Mouse (Mus musculus) stomach, embryonic 14.5 days (tissue): ENCODE results near the gene Ubac2. TPM values are rescaled to one million over a fixed set of nuclear protein-coding genes. Genes with fewer than 3 reads are reported as not detected.

ENCODE experiments used
- ATAC-seq: fragments of 200-750 bp; cut with Nextera tagmentation; 2 replicates; pipeline ENCODE4 v1.8.0; 2017; ENCODE audit warnings: low read depth, moderate TSS enrichment; ENCODE audit not compliant: insufficient number of reproducible peaks, insufficient read depth, low FRiP score
- H3K27ac ChIP-seq: fragments of 300-500 bp; sonication (generic); 2 replicates; pipeline ENCODE4 v1.5.1; 2014; ENCODE audit warnings: mild to moderate bottlenecking, low read length, moderate library complexity, mixed read lengths
- H3K27me3 ChIP-seq: fragments of 300-500 bp; sonication (generic); 2 replicates; pipeline ENCODE4 v1.6.1; 2014; ENCODE audit warnings: low read length, control low read depth, mixed read lengths; ENCODE audit not compliant: control insufficient read depth, insufficient read depth
- H3K36me3 ChIP-seq: fragments of 300-500 bp; sonication (generic); 2 replicates; pipeline ENCODE4 v1.6.1; 2014; ENCODE audit warnings: mild to moderate bottlenecking, control low read depth, low read length, moderate library complexity, mixed read lengths; ENCODE audit not compliant: control insufficient read depth, insufficient read depth
- H3K4me1 ChIP-seq: fragments of 300-500 bp; sonication (generic); 2 replicates; pipeline ENCODE4 v1.6.1; 2014; ENCODE audit warnings: low read length, control low read depth, mixed read lengths; ENCODE audit not compliant: control insufficient read depth, insufficient read depth
- H3K4me2 ChIP-seq: fragments of 300-500 bp; sonication (generic); replicated peaks from 2 replicates; pipeline ENCODE4 v1.6.1; 2014; ENCODE audit warnings: low read depth, low read length, control low read depth
- H3K4me3 ChIP-seq: fragments of 300-500 bp; sonication (generic); 2 replicates; pipeline ENCODE4 v1.5.1; 2014; ENCODE audit warnings: low read depth, low read length, control low read depth
- H3K9ac ChIP-seq: fragments of 300-500 bp; sonication (generic); replicated peaks from 2 replicates; pipeline ENCODE4 v1.6.1; 2014; ENCODE audit warnings: low read depth, mild to moderate bottlenecking, control low read depth, low read length, moderate library complexity, mixed read lengths
- H3K9me3 ChIP-seq: fragments of 300-500 bp; sonication (generic); 2 replicates; pipeline ENCODE4 v1.6.1; 2016; ENCODE audit warnings: low read depth, low read length, control low read depth; ENCODE audit not compliant: control insufficient read depth
- WGBS: fragments of 180-500 bp; shearing (Covaris S2); extraction: QIAGEN DNeasy Blood & Tissue Kit; methylation state at CpG from one replicate; pipeline ENCODE4 v1.1.7; 2014; 5-methylcytosine and 5-hydroxymethylcytosine counted together
- polyA plus RNA-seq: library from polyadenylated mRNA; unstranded; fragments of >200 nt; fragmentation: Nextera tagmentation; extraction: Ambion mirVana; gene quantifications from 2 replicates; pipeline ENCODE4 v1.2.1, GENCODE M21; 2014

The Ubac2 gene
- polyA plus RNA-seq, 1 experiment from 2014 or later = 67.7 TPM

GRCm38 (mm10) chr14:121931594-121931993 is 53.2 kb downstream of the Ubac2 start:
- Histone ChIP-seq H3K27ac (no peak overlapping the region), H3K36me3 (peaks cover 7% of the 10 kb centered on the region; the same call in 1 of the 2 replicates), H3K27me3 (no peaks in the 10 kb centered on the region), H3K4me1 (0 out of 2 replicates have a peak, but pooled peaks cover 2% of the 10 kb centered on the region), H3K4me2 (no peak overlapping the region), H3K9ac (no peak overlapping the region), H3K9me3 (no peaks in the 10 kb centered on the region), H3K4me3 (no peak overlapping the region)
- 96% methylated on average over 3 of the region's 3 CpGs for WGBS
- no peak for ATAC-seq

DNA sequence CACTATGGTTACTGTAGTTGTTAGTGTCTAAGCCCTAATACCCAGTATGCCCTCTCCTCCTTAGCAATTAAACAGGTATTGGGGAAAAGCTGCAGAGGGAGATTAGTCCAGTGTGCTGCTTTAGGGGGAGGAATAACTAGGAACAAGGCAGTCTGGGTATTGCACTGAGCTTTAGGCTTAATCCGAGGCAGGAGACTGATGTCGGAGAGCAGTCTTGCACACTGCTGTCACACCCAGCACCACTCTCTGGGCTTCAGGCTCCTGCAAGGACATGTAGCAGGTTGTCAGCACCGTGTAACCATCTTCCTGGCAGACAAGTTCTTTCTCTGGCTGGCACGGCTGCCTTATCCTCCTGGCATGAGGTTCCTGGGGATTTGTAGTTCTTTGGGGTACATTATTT is 53.8 kb downstream of the Ubac2 start:
- H3K27ac ChIP-seq = no peak overlapping the region
- ATAC-seq = no peak
- H3K4me3 ChIP-seq = no peak overlapping the region
- H3K4me2 ChIP-seq = no peak overlapping the region
- no peaks in the 10 kb centered on the region for H3K9me3 ChIP-seq
- peaks cover 7% of the 10 kb centered on the region; the same call in 1 of the 2 replicates for H3K36me3 ChIP-seq
- H3K9ac ChIP-seq = no peak overlapping the region
- 82% methylated on average over 4 of the region's 4 CpGs for WGBS
- no peaks in the 10 kb centered on the region for H3K27me3 ChIP-seq
- H3K4me1 ChIP-seq = 0 out of 2 replicates have a peak, but pooled peaks cover 2% of the 10 kb centered on the region

GRCm38 (mm10) chr14:121933906-121934596 is 55.6 kb downstream of the Ubac2 start:
- Histone ChIP-seq H3K27ac (no peak overlapping the region), H3K36me3 (peaks cover 7% of the 10 kb centered on the region; the same call in 1 of the 2 replicates), H3K4me2 (no peak overlapping the region), H3K4me1 (0 out of 2 replicates have a peak, but pooled peaks cover 2% of the 10 kb centered on the region), H3K27me3 (no peaks in the 10 kb centered on the region), H3K9ac (no peak overlapping the region), H3K9me3 (no peaks in the 10 kb centered on the region), H3K4me3 (no peak overlapping the region)
- 86% methylated on average over 7 of the region's 7 CpGs for WGBS
- ATAC-seq = no peak

- no peak overlapping the region for H3K4me3 ChIP-seq
- no peaks in the 10 kb centered on the region for H3K9me3 ChIP-seq
- H3K27me3 ChIP-seq = no peaks in the 10 kb centered on the region
- no peak for ATAC-seq
- WGBS = 91% methylated on average over 5 of the region's 5 CpGs
- peaks cover 7% of the 10 kb centered on the region; the same call in 1 of the 2 replicates for H3K36me3 ChIP-seq
- H3K9ac ChIP-seq = no peak overlapping the region
- 0 out of 2 replicates have a peak, but pooled peaks cover 2% of the 10 kb centered on the region for H3K4me1 ChIP-seq
- no peak overlapping the region for H3K27ac ChIP-seq
- H3K4me2 ChIP-seq = no peak overlapping the region
Observed at GRCm38 (mm10) chr14:121934597-121934946, 56.2 kb downstream of the Ubac2 start.

DNA sequence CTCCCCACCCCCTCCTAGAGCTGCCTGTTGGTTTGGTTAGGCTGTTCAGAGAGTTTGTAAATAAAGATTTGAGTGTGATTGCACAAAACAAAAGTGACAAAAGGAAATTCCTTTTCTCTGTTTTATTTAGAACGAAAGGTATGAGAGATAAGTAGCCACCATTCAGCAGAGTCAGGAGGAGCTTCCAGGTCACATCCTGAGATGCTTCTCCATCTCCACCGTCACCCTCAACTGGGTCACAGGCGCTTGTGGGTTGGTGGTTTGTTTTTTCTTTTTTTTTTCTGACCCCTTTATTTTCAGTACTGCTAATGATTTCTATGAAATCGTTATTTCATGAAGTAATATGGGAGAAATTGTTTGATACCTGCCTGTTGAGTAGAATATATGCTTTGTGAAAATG is 57.9 kb downstream of the Ubac2 start:
- Histone ChIP-seq H3K9ac (no peak overlapping the region), H3K4me2 (no peak overlapping the region), H3K36me3 (peaks cover 7% of the 10 kb centered on the region; the same call in 1 of the 2 replicates), H3K9me3 (no peaks in the 10 kb centered on the region), H3K27ac (no peak overlapping the region), H3K27me3 (no peaks in the 10 kb centered on the region), H3K4me1 (no peaks in the 10 kb centered on the region), H3K4me3 (no peak overlapping the region)
- WGBS = 94% methylated on average over 4 of the region's 4 CpGs
- no peak for ATAC-seq

GRCm38 (mm10) chr14:121936856-121937255 is 58.4 kb downstream of the Ubac2 start:
- 69% methylated on average over 8 of the region's 8 CpGs for WGBS
- Histone ChIP-seq H3K27me3 (no peaks in the 10 kb centered on the region), H3K27ac (no peak overlapping the region), H3K9me3 (no peaks in the 10 kb centered on the region), H3K4me1 (no peaks in the 10 kb centered on the region), H3K4me2 (no peak overlapping the region), H3K9ac (no peak overlapping the region), H3K4me3 (no peak overlapping the region), H3K36me3 (peaks cover 7% of the 10 kb centered on the region; the same call in 1 of the 2 replicates)
- ATAC-seq = no peak

DNA sequence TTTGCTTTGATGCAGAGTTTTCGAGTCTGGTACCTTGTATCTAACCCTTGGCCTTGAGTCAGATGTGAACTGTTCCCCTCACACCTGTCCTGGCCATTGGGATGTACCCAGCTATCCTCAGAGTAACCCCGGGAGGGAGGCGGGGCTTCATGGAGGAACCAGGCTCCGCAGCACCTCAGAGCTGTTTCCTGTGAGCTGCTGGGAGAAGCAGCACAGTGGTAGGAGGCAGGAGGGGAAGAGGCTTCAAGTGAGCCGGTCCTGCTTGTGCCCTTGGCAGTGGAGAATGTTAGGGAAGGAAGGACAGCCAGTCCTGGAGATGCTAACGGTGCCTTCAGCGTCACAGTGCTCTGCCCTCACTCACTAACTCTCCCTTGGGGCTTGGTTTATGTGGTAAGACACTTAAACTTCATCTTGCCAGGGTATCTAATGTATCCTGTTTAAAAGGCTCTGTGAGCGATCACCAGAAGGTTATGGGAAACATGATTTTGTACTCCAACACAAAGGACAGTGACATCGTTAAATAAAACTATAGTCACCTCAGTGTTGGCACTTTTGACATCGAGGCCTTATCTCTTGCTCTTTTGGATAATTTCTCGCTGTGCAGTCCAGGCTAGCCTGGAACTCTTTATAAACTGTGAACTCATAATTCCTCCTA is 59.3 kb downstream of the Ubac2 start:
- Histone ChIP-seq H3K27ac (no peak overlapping the region), H3K4me3 (no peak overlapping the region), H3K9ac (no peak overlapping the region), H3K4me2 (no peak overlapping the region), H3K27me3 (no peaks in the 10 kb centered on the region), H3K4me1 (no peaks in the 10 kb centered on the region), H3K36me3 (peaks cover 7% of the 10 kb centered on the region; the same call in 1 of the 2 replicates), H3K9me3 (no peaks in the 10 kb centered on the region)
- WGBS = 82% methylated on average over 11 of the region's 11 CpGs
- no peak for ATAC-seq

GRCm38 (mm10) chr14:121938256-121939191 is 60.1 kb downstream of the Ubac2 start:
- ATAC-seq = no peak
- no peak overlapping the region for H3K4me3 ChIP-seq
- no peak overlapping the region for H3K9ac ChIP-seq
- no peaks in the 10 kb centered on the region for H3K9me3 ChIP-seq
- WGBS = 87% methylated on average over 11 of the region's 11 CpGs
- H3K36me3 ChIP-seq = peaks cover 7% of the 10 kb centered on the region; the same call in 1 of the 2 replicates
- no peak overlapping the region for H3K27ac ChIP-seq
- H3K4me2 ChIP-seq = no peak overlapping the region
- no peaks in the 10 kb centered on the region for H3K4me1 ChIP-seq
- no peaks in the 10 kb centered on the region for H3K27me3 ChIP-seq
